Mouse (Mus musculus) heart, adult 2 months (tissue): Measurements from ENCODE around the gene Myo7a.

ENCODE experiments used
- CTCF ChIP-seq: fragments of 200-600 bp; IDR thresholded peaks from 2 replicates; pipeline ENCODE4 v1.8.1; 2022; ENCODE audit warnings: antibody characterized with exemption, mild to moderate bottlenecking, moderate library complexity
- EP300 ChIP-seq: fragments of 200-500 bp; IDR thresholded peaks from 2 replicates; pipeline ENCODE4 v1.6.1; 2011; ENCODE audit warnings: low read depth, low read length, control low read depth; ENCODE audit not compliant: insufficient read depth
- POLR2A ChIP-seq: fragments of 200-500 bp; IDR thresholded peaks from 2 replicates; pipeline ENCODE4 v1.6.1; 2011; ENCODE audit warnings: mild to moderate bottlenecking, low read depth, low read length, control low read depth; ENCODE audit not compliant: insufficient read depth

DNA sequence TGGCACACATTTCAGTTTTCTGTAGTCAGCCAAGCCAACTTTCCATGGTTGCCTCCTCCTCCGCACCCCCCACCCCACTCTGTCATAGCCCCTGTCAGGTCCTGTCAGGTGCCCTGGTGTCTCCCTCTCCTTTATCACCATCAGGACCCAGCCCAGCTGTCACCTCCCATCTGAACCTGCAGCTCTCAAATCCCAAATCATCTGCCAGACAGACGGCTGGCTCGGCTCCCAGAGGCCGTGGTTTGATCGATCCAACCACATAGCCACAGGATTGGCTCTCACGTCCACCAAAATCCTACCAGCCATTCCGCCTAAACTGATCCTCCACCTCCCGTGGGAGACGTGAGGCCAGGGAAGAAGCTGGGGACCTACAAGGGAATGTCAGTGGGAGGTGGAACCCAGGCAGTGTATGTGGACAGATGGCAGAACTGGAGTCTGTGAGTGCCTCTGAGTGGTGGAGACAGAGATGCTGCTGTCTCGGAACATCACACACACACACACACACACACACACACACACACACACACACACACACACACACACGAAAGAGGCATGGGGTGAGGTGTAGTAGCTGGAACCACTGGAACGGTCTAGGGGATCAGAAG is 26.6 kb upstream of the Myo7a start:
- TF ChIP-seq EP300 (no peak), CTCF (no peak), POLR2A (no peak)
